Mouse (Mus musculus) heart, postnatal 0 days (tissue): ENCODE measurements around the gene Zcchc3. TPM values are rescaled to one million over a fixed set of nuclear protein-coding genes. Genes with fewer than 3 reads are reported as not detected.
A peak's percentile ranks its signal among the peaks of the same experiment; 100 is the strongest.

ENCODE experiments used
- ATAC-seq: fragments of 200-750 bp; cut with Nextera tagmentation; 2 replicates; pipeline ENCODE4 v1.8.0; 2017; ENCODE audit warnings: low read depth, moderate number of reproducible peaks, moderate library complexity; ENCODE audit not compliant: insufficient read depth
- DNase-seq: peaks from one replicate; pipeline ENCODE4 v3.0.0-alpha.2; 2016; ENCODE audit warnings: low spot score
- H3K27ac ChIP-seq: fragments of 300-500 bp; sonication (generic); 2 replicates; pipeline ENCODE4 v1.5.1; 2014; ENCODE audit warnings: low read depth, mild to moderate bottlenecking
- H3K27me3 ChIP-seq: fragments of 300-500 bp; sonication (generic); 2 replicates; pipeline ENCODE4 v1.6.1; 2014; ENCODE audit warnings: low read length, mixed read lengths; ENCODE audit not compliant: control insufficient read depth, insufficient read depth
- H3K36me3 ChIP-seq: fragments of 300-500 bp; sonication (generic); replicated peaks from 2 replicates; pipeline ENCODE4 v1.6.1; 2014; ENCODE audit warnings: low read length, mixed read lengths; ENCODE audit not compliant: control insufficient read depth, insufficient read depth
- H3K4me1 ChIP-seq: fragments of 300-500 bp; sonication (generic); 2 replicates; pipeline ENCODE4 v1.6.1; 2014; ENCODE audit warnings: antibody characterized with exemption; ENCODE audit not compliant: control insufficient read depth, insufficient read depth
- H3K4me2 ChIP-seq: fragments of 300-500 bp; sonication (generic); 2 replicates; pipeline ENCODE4 v1.6.1; 2014; ENCODE audit warnings: low read depth, mild to moderate bottlenecking, low read length, moderate library complexity
- H3K4me3 ChIP-seq: fragments of 300-500 bp; sonication (generic); 2 replicates; pipeline ENCODE4 v1.5.1; 2014; ENCODE audit warnings: low read depth, low read length
- H3K9ac ChIP-seq: fragments of 300-500 bp; sonication (generic); replicated peaks from 2 replicates; pipeline ENCODE4 v1.6.1; 2014; ENCODE audit warnings: low read depth, low read length, mixed read lengths
- H3K9me3 ChIP-seq: fragments of 300-500 bp; sonication (generic); replicated peaks from 2 replicates; pipeline ENCODE4 v1.6.1; 2016; ENCODE audit warnings: low read length; ENCODE audit not compliant: control insufficient read depth
- CTCF ChIP-seq: IDR thresholded peaks from 2 replicates; pipeline ENCODE4 v1.5.1; 2016; ENCODE audit warnings: antibody characterized with exemption, control low read depth, low read depth
- EP300 ChIP-seq: IDR thresholded peaks from 2 replicates; pipeline ENCODE4 v1.6.1; 2016; ENCODE audit warnings: antibody characterized with exemption, low read depth
- WGBS: fragments of 180-500 bp; shearing (Covaris S2); extraction: QIAGEN DNeasy Blood & Tissue Kit; methylation state at CpG from one replicate; pipeline ENCODE4 v1.1.7; 2014; 5-methylcytosine and 5-hydroxymethylcytosine counted together
- polyA plus RNA-seq: library from polyadenylated mRNA; unstranded; fragments of >200 nt; fragmentation: Nextera tagmentation; extraction: Ambion mirVana; gene quantifications from 2 replicates; pipeline ENCODE4 v1.2.1, GENCODE M21; 2015
- total RNA-seq: library from RNA; depleted of rRNA; stranded (reverse); fragments of >200 nt; gene quantifications from 2 replicates; pipeline ENCODE4 v1.2.3, GENCODE M21; 2014; ENCODE audit warnings: low replicate concordance

The Zcchc3 gene
- total and polyA plus RNA-seq, 2 experiments from 2014 or later: 20.6 to 27.2 TPM

- ATAC-seq (no peak), DNase-seq (no peak)
- H3K36me3 ChIP-seq: no peaks in the 10 kb centered on the region
- no peak overlapping the region for H3K27ac ChIP-seq
- TF ChIP-seq CTCF (no peak), EP300 (no peak)
- no peak overlapping the region for H3K4me3 ChIP-seq
- peaks cover 11% of the 10 kb centered on the region; the same call in 1 of the 2 replicates for H3K27me3 ChIP-seq
- H3K4me1 ChIP-seq: no peaks in the 10 kb centered on the region; the same call in 1 of the 2 replicates
- H3K9ac ChIP-seq: no peak overlapping the region
- 78% methylated on average over 9 of the region's 9 CpGs for WGBS
- no peaks in the 10 kb centered on the region for H3K9me3 ChIP-seq
- no peak overlapping the region for H3K4me2 ChIP-seq
Observed at GRCm38 (mm10) chr2:152373547-152373946, 41.3 kb downstream of the Zcchc3 start.

DNA sequence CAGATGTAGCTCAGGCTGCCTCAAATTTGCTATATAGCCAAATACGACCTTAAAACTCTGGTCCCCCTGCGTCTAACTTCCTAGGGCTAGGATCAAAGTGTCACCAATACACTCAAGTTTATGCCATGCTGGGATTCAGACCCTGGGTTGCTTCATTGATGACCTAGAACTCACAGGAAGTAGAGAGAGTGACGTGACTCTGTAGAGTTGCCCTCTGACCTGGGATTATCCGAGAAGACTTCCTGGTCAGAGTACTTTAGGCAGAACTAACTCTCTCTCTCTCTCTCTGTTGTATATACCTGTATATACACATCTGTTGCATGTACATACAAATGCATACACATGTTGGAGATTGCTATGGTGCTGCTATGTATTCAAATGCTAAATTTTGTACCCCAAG, 42.2 kb downstream of the Zcchc3 start:
- H3K4me1 ChIP-seq: no peaks in the 10 kb centered on the region; the same call in 1 of the 2 replicates
- peaks cover 11% of the 10 kb centered on the region; the same call in 1 of the 2 replicates for H3K27me3 ChIP-seq
- no peak overlapping the region for H3K27ac ChIP-seq
- no peak for TF ChIP-seq EP300
- TF ChIP-seq CTCF: no peak
- H3K36me3 ChIP-seq: no peaks in the 10 kb centered on the region
- no peak for ATAC-seq
- no peak overlapping the region for H3K4me3 ChIP-seq
- no peak overlapping the region for H3K4me2 ChIP-seq
- no peak overlapping the region for H3K9ac ChIP-seq
- no peak for DNase-seq
- WGBS: 65% methylated on average over 4 of the region's 4 CpGs
- H3K9me3 ChIP-seq: no peaks in the 10 kb centered on the region

DNA sequence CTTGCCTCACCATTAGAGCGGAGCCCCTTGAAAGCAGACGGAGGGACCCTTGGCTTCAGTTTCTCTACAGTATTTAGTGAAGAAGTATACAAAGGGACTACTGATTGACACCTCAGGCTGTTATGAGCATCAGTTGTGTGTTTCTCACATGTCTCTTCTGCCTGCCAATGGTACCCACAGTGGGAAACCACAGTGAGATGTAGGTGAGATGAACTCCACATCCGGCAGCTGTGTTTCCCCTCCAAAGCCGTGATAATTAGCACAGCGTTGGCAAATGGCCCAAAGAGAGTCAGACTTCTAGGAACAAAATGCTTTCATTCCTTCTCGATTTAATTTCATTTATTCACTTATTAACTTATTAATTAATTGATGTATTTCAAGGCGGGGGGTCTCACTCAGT, 42.7 kb downstream of the Zcchc3 start:
- Histone ChIP-seq H3K9me3 (no peaks in the 10 kb centered on the region), H3K27ac (no peak overlapping the region), H3K27me3 (peaks cover 11% of the 10 kb centered on the region; the same call in 1 of the 2 replicates), H3K4me1 (no peaks in the 10 kb centered on the region; the same call in 1 of the 2 replicates), H3K4me3 (no peak overlapping the region), H3K4me2 (no peak overlapping the region), H3K36me3 (no peaks in the 10 kb centered on the region), H3K9ac (no peak overlapping the region)
- 72% methylated on average over 7 of the region's 7 CpGs for WGBS
- DNase-seq: no peak
- TF ChIP-seq CTCF (no peak), EP300 (no peak)
- ATAC-seq: no peak

- H3K27me3 ChIP-seq: no peaks in the 10 kb centered on the region
- H3K4me2 ChIP-seq: no peak overlapping the region
- no peaks in the 10 kb centered on the region for H3K9me3 ChIP-seq
- H3K9ac ChIP-seq: no peak overlapping the region
- DNase-seq (peak; percentile 58), ATAC-seq (peak; percentile 51)
- H3K27ac ChIP-seq: no peak overlapping the region
- no peaks in the 10 kb centered on the region for H3K36me3 ChIP-seq
- WGBS: 28% methylated on average over 14 of the region's 14 CpGs
- TF ChIP-seq CTCF (peak; percentile 93), EP300 (no peak)
- H3K4me3 ChIP-seq: no peak overlapping the region
- H3K4me1 ChIP-seq: no peaks in the 10 kb centered on the region
Observed at GRCm38 (mm10) chr2:152368532-152369140, 46.2 kb downstream of the Zcchc3 start.

DNA sequence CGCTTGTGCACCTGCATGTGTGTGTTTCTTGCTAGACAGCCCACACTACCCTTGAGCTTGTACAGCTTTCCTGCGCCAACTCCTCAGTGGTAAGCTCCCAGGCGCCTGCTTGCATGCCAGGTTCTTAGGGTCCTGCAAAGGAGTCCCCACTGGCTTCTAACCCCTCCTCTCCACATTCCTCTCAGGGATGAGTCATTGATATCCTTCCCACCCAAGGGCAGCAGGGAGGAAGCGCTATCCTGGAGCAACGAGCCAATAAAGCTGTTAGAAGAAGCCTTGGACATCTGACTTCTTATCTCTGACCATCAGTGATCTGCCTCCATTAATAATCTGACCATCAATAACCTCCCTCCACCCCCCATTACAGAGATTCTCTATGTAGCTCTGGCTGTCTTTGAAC, 46.9 kb downstream of the Zcchc3 start:
- no peaks in the 10 kb centered on the region for H3K27me3 ChIP-seq
- no peaks in the 10 kb centered on the region for H3K36me3 ChIP-seq
- no peaks in the 10 kb centered on the region for H3K9me3 ChIP-seq
- no peak overlapping the region for H3K4me3 ChIP-seq
- no peak for DNase-seq
- no peaks in the 10 kb centered on the region for H3K4me1 ChIP-seq
- WGBS: 60% methylated on average over 5 of the region's 5 CpGs
- TF ChIP-seq EP300: no peak
- no peak for TF ChIP-seq CTCF
- H3K4me2 ChIP-seq: no peak overlapping the region
- no peak overlapping the region for H3K9ac ChIP-seq
- ATAC-seq: no peak
- no peak overlapping the region for H3K27ac ChIP-seq
